Mouse (Mus musculus): ENCODE data around the gene Sap18.

GRCm38 (mm10) chr14:57833526-57833925 is 35.5 kb downstream of the Sap18 start:
- no peak for TF ChIP-seq CTCF (IDR thresholded peaks at IDR 0.05; ENCODE audit: borderline replicate concordance, control insufficient read depth, extremely low read depth, insufficient read depth, low read length, poor library complexity)
- no peak for TF ChIP-seq POLR2A (IDR thresholded peaks at IDR 0.05; ENCODE audit: control insufficient read depth, extremely low read depth, insufficient read depth, low read length, poor library complexity)

Measured in thymus, adult 2 months (tissue).